Mouse (Mus musculus): ENCODE data around the gene Dync1h1.
A peak's percentile ranks its signal among the peaks of the same experiment; 100 is the strongest.

GRCm38 (mm10) chr12:110713784-110714183 is 112.5 kb downstream of the Dync1h1 start:
- no peak for TF ChIP-seq POLR2A (IDR thresholded peaks at IDR 0.05; ENCODE audit: low read depth, low read length)
- TF ChIP-seq CTCF (IDR thresholded peaks at IDR 0.05; ENCODE audit: extremely low read depth, insufficient read length, insufficient replicate concordance, low read depth, low read length), result peak; percentile 9; the same call in 1 of the 2 replicates
